Mouse (Mus musculus): Measurements from ENCODE around the gene Frmd4a. TPM values are rescaled to one million over a fixed set of nuclear protein-coding genes. Genes with fewer than 3 reads are reported as not detected.

Gene Frmd4a
- polyA plus RNA-seq, 1 experiment from 2014 or later = 24.2 TPM

DNA sequence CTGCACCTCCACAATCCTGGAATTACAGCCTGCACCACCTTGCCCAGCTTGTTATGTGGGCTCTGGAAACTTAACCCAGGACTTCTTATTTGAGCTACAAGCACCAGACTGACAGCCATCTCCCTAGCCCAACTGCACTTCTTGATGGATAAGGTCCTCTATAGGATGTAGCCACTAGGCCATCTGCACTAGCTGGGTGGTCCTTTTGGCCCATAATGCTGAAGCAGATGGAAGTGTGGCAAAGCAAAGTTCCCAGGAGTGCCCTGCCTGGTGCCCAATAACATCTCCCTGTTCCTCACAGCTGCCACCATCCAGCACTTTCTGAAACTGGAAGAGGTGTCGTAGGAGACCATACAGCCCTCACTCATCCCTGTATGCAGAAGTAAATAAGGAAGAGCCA lies 353.8 kb downstream of the Frmd4a start:
- no peak overlapping the region for H3K4me3 ChIP-seq (ENCODE audit: inconsistent target)
- WGBS (ENCODE audit: missing documents) = 82% methylated on average over 1 of the region's 1 CpGs
- no peaks in the 10 kb centered on the region for H3K79me2 ChIP-seq (ENCODE audit: inconsistent target)
- no peak overlapping the region for H3K27ac ChIP-seq
- H3K36me3 ChIP-seq (ENCODE audit: inconsistent target) = no peaks in the 10 kb centered on the region

DNA sequence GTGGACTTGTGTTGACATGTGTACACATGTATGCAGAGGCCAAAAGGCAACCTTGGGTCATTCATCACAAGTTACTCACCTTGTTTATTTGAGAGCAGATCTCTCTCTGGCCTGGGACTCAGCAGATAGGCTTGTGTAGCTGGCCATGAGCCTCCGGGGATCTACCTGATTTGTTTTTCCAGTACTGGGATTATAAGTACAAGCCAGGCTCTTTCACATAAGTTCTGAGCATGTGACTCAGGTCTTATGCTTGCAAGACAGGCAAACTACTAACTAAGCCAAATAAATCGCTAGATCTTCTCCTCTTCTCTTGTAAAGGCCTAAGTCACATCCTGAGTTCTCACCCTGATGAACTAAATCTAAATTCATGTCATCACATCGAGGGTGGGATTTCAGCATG lies 361.3 kb downstream of the Frmd4a start:
- no peaks in the 10 kb centered on the region for H3K79me2 ChIP-seq (ENCODE audit: inconsistent target)
- H3K4me3 ChIP-seq (ENCODE audit: inconsistent target) = no peak overlapping the region
- H3K27ac ChIP-seq = no peak overlapping the region
- H3K36me3 ChIP-seq (ENCODE audit: inconsistent target) = no peaks in the 10 kb centered on the region
- 87% methylated on average over 3 of the region's 3 CpGs for WGBS (ENCODE audit: missing documents)

DNA sequence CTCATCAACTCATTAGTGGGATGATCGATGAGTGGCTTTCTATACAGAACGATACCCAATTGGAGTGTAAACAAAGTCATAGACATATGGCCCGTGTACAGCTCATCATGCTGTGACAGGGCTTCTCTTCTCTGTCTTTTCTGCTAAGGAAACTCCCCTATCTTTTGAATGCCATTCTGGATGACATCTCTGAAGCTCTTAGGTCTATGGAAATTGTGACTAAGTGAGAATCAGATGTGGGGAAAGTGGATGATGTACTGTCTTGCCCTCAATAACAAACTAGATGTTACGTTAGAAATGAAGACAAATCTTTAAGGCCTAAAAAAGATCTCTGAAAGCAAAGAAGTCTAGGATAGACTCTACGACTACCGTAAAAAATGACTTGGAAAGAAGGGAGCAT lies 362.9 kb downstream of the Frmd4a start:
- H3K79me2 ChIP-seq (ENCODE audit: inconsistent target) = no peaks in the 10 kb centered on the region
- 96% methylated on average over 6 of the region's 6 CpGs for WGBS (ENCODE audit: missing documents)
- no peak overlapping the region for H3K4me3 ChIP-seq (ENCODE audit: inconsistent target)
- H3K36me3 ChIP-seq (ENCODE audit: inconsistent target) = no peaks in the 10 kb centered on the region
- no peak overlapping the region for H3K27ac ChIP-seq

DNA sequence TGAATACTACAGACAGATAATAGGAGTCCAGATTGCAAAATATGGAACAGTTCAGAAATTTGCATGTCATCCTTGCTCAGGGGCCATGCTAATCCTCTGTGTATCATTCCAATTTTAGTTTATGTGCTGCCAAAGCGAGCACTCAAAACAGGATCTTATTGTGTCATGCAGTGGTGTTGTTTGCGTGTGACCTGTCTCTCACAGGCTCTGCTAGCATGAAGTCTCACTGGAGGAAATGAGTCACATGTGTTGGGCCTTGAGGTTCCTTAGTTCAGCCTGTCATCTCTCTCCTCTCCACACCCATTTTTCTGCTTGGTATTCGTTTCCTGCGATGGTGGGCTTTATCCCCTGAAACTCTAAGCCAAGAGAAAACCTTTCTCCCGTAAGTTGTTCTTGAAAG lies 363.4 kb downstream of the Frmd4a start:
- WGBS (ENCODE audit: missing documents) = 83% methylated on average over 5 of the region's 5 CpGs
- H3K4me3 ChIP-seq (ENCODE audit: inconsistent target) = no peak overlapping the region

DNA sequence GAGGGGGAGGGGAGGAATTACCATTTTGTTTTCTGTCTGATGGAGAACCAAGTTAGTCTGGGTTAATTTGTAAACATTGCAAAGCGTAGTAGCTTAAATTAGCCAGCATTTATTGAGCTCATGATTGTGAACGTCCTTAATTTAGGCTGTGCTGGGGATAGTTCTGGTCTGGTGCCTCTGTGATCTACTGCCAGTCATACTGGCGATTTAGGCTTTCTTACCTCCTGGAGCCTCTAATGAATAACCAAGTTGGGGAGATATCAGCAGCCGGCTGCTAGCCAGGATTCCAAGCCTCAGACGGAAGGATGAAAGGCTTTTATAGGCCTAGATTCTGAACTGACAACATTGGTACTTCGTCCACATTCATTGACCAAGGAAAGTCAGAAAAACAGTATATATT lies 369.0 kb downstream of the Frmd4a start:
- Histone ChIP-seq H3K79me2 (ENCODE audit: inconsistent target) (no peaks in the 10 kb centered on the region), H3K4me3 (ENCODE audit: inconsistent target) (no peak overlapping the region), H3K27ac (no peak overlapping the region), H3K36me3 (ENCODE audit: inconsistent target) (no peaks in the 10 kb centered on the region)
- WGBS (ENCODE audit: missing documents) = 99% methylated on average over 6 of the region's 6 CpGs

More for the DNA sequence above, 363.4 kb downstream of the Frmd4a start:
- no peaks in the 10 kb centered on the region for H3K79me2 ChIP-seq (ENCODE audit: inconsistent target)
- H3K27ac ChIP-seq = no peak overlapping the region
- no peaks in the 10 kb centered on the region for H3K36me3 ChIP-seq (ENCODE audit: inconsistent target)

DNA sequence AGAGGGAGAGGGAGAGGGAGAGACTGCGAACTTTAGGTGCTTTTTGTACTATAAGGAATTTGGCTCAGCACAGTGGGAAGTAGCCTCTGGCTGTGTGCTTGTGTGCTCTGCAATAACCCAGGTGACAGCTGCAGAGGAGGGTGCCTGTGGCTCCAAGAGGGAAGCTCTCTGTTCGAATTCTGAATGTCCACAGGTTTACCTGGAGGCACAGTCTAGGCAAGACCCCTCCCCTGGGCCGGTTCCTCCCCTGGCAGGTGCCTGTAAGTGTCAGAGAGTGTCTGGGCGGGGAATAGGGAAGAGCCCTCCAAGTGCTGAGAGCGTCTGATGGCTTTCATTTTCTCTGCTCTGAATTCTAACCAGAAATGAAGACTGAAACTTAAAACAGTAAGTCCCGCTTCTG lies 371.8 kb downstream of the Frmd4a start:
- Histone ChIP-seq H3K27ac (no peak overlapping the region), H3K4me3 (ENCODE audit: inconsistent target) (peak overlapping the region; percentile 20; the same call in 1 of the 2 replicates), H3K79me2 (ENCODE audit: inconsistent target) (no peaks in the 10 kb centered on the region), H3K36me3 (ENCODE audit: inconsistent target) (no peaks in the 10 kb centered on the region)
- WGBS (ENCODE audit: missing documents) = 23% methylated on average over 6 of the region's 6 CpGs

DNA sequence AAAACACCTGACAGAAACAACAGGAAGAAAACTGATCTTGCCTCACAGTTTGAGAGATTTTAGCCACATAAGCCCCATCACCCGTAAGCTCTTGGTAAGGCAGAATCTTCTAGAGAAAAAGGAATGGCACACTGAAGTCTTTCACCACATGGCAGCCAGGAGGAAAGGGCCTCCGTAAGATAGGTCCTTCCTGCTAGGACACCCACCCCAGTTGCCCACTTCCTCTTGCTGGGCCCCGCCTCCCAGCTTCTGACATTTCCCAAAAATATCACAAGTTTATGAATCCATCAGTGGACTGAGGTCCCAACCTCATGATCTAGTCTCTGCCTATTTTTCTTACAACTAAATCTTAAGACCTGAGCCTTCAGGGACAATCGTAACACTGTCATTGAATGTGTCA lies 373.6 kb downstream of the Frmd4a start:
- 29% methylated on average over 4 of the region's 4 CpGs for WGBS (ENCODE audit: missing documents)
- Histone ChIP-seq H3K4me3 (ENCODE audit: inconsistent target) (no peak overlapping the region), H3K79me2 (ENCODE audit: inconsistent target) (no peaks in the 10 kb centered on the region), H3K27ac (peak overlapping the region; percentile 32), H3K36me3 (ENCODE audit: inconsistent target) (no peaks in the 10 kb centered on the region)

DNA sequence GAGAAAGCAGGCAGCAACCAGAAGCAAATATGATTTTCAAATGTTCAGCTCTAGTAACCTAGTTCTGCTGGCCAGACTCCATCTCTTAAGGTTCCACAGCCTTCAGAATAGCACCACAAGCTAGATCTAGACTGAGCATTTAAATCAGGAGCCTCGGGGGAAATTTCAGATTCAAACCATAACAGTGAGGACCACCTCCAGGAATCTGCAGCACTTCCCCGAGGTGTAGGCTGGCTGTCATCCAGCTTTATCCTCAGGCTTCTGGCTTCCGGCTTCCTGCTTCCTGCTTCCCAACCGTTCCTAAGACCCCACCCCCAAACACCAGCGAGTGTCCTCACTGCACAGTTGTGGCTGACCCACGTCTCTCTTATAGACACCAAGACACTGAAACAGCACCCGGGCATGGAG lies 374.2 kb downstream of the Frmd4a start:
- 36% methylated on average over 7 of the region's 7 CpGs for WGBS (ENCODE audit: missing documents)
- H3K27ac ChIP-seq = peak overlapping the region; percentile 32
- no peak overlapping the region for H3K4me3 ChIP-seq (ENCODE audit: inconsistent target)
- no peaks in the 10 kb centered on the region for H3K36me3 ChIP-seq (ENCODE audit: inconsistent target)
- no peaks in the 10 kb centered on the region for H3K79me2 ChIP-seq (ENCODE audit: inconsistent target)

DNA sequence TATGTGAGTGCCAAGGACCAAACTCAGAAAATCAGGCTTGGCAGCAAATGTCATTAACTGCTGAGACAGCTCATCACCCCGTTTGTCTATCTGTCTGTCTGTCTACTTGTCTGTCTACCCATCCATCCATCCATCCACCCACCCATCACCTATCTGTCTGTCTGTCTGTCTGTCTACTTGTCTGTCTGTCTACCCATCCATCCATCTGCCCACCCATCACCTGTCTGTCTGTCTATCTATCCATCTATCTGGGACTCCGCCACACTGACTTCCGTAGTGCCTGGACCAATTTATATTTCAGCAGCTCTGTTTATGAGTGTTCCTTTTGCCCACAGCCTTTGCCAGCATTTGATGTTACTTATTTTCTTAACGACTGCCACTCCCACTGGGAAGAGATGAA lies 375.5 kb downstream of the Frmd4a start:
- 93% methylated on average over 4 of the region's 4 CpGs for WGBS (ENCODE audit: missing documents)

DNA sequence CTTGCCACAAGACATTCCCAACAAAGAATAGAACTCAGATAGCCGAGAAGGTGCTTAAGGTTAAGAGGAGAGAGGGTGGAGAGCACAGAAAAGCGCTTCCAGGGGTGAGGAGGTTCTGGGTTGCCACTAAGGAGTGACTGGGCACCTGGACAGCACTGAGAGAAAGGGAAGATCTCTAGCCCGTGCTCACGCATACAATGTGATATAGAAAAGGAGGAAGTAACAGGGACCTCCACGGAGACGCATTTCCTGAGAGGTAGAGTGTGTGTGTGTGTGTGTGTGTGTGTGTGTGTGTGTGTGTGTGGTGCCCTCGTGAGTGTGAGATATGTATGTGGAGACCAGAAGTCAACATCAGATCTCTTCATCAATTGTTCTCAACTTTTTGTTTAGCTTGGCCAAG lies 377.1 kb downstream of the Frmd4a start:
- H3K4me3 ChIP-seq (ENCODE audit: inconsistent target) = no peak overlapping the region
- H3K36me3 ChIP-seq (ENCODE audit: inconsistent target) = no peaks in the 10 kb centered on the region
- H3K79me2 ChIP-seq (ENCODE audit: inconsistent target) = no peaks in the 10 kb centered on the region
- no peak overlapping the region for H3K27ac ChIP-seq
- 22% methylated on average over 7 of the region's 7 CpGs for WGBS (ENCODE audit: missing documents)

More for the DNA sequence above, 375.5 kb downstream of the Frmd4a start:
- no peak overlapping the region for H3K4me3 ChIP-seq (ENCODE audit: inconsistent target)
- H3K27ac ChIP-seq = no peak overlapping the region
- no peaks in the 10 kb centered on the region for H3K79me2 ChIP-seq (ENCODE audit: inconsistent target)
- H3K36me3 ChIP-seq (ENCODE audit: inconsistent target) = no peaks in the 10 kb centered on the region

DNA sequence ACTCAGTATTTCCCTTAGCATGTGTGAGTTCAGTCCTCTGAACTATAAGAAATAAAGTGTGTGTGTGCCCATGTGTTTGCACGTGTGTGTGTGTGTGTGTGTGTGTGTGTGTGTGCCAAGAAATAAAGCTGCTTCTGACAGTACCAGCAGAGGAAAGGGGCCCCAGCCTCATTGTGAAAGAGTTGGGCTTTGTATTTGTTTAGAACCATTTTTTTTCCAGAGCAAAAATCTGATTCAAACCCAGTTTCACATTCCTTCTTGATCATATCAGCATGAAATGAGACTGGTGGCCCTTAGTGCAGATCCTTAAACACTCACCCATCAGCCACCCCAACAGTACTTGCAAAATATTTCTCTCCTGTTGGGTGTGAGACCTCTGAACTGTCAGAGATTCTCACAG lies 382.2 kb downstream of the Frmd4a start:
- Histone ChIP-seq H3K27ac (no peak overlapping the region), H3K4me3 (ENCODE audit: inconsistent target) (no peak overlapping the region), H3K79me2 (ENCODE audit: inconsistent target) (no peaks in the 10 kb centered on the region), H3K36me3 (ENCODE audit: inconsistent target) (no peaks in the 10 kb centered on the region)
- WGBS (ENCODE audit: missing documents) = 100% methylated on average over 1 of the region's 1 CpGs

DNA sequence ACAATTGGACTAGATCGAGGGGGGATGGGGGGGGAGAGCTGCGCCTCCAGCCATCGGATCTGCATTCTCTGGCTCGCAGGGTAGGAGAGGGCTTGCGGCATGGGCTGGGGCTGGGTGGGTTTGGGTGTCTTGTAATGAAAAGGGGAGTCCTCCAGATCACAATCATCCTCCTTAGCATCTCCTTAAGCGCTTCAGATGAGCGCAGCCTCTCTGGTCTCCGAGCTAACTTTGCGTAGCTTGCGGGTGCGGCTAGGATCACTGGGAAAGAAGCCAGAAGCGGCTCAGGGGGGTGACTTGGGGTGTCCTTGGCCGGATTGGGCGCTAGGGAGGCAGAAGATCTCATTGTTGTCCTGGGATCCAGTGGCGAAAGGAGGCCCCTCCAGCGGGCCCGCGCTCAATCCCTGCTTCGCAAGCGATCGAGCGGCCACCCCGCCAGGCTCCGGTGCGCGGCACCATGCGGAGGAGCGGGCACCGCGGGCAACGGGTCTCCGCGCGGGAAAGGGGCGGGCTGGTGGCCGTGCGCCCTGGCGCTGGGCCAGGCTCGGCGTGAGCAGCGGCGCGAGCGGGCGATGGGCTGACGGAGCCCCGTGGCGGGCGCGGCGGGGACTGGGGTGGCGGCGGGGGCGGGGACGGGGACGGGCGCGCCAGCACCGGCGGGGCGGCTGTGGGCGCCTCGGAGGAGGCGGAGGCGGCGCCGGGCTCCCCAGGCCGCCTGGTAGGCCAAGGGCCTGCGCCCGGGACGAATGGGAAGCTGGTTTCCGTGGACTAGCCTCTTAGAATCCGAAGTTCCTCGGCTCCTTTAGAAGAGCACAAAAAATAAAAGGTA lies 383.5 kb downstream of the Frmd4a start:
- Histone ChIP-seq H3K79me2 (ENCODE audit: inconsistent target) (0 out of 2 replicates have a peak, but pooled peaks cover 5% of the 10 kb centered on the region), H3K27ac (no peak overlapping the region), H3K36me3 (ENCODE audit: inconsistent target) (no peaks in the 10 kb centered on the region), H3K4me3 (ENCODE audit: inconsistent target) (peak overlapping the region; percentile 30)
- WGBS (ENCODE audit: missing documents) = 6% methylated on average over 44 of the region's 74 CpGs

DNA sequence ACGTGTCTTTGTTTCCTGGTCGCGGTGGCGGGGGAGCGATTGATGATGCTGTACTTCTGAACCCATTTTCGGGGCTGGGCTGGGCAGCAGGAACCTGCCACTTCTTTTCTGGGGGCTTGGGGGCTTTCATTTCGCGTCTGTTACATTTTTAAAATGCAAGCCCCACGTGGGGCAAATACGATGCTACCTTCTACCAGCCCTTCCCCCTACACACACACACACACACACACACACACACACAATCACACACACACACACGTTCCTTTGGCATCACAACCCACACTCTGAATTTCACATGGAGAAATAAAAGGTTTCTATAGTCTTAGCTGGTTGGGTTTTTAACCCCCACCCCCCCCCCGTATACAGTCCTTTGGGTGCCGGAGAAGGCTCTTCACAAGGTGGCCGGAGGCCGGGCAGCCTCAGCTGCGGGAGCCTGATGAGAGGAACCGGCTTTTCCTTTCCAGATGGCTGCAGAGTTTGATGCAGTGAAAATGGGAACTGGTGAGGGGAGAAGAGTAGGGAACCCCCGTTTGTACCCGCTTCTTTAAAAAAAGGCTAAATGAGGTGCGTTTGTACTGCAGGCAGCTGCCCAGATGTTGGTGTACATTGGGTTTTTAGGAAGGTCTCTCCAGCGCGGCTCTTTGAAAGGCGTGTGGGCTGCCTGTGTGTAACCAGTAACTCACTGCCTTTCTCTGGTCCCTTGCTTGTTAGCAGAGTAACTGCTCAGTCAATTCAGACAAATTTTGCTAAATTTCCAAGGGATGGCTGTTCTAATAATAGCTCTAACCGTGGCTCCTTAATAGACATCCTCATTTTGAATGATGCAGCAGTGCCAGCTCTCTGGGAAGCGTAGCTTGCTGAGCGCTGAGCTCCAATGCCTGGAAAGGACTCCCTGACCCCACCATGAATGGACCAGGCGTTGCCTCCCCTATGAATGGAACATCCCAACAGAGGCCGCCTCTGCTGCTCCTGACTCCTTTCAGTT lies 384.4 kb downstream of the Frmd4a start:
- no peaks in the 10 kb centered on the region for H3K36me3 ChIP-seq (ENCODE audit: inconsistent target)
- H3K79me2 ChIP-seq (ENCODE audit: inconsistent target) = 0 out of 2 replicates have a peak, but pooled peaks cover 7% of the 10 kb centered on the region
- 10% methylated on average over 26 of the region's 28 CpGs for WGBS (ENCODE audit: missing documents)
- H3K27ac ChIP-seq = no peak overlapping the region
- H3K4me3 ChIP-seq (ENCODE audit: inconsistent target) = peak overlapping the region; percentile 30

DNA sequence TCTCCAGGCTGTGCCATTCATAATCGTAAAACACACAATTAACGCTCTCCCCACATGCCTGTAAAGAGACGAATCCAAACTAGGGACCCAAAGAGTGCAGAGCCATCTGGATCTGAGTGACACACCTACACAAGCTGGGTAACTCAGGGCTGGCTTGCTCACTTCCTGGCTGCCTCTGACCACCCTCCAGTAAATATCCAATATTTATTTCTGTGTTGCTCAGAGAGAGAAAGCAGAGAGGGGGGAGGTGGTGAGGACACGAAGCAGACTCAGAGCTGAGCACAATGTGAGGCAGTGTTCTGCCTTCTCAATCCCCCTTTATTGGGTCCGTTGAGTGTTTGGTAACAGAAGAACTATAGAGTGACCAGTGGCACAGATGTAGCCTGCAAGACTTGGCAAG lies 389.5 kb downstream of the Frmd4a start:
- H3K27ac ChIP-seq = no peak overlapping the region
- no peaks in the 10 kb centered on the region for H3K36me3 ChIP-seq (ENCODE audit: inconsistent target)
- H3K4me3 ChIP-seq (ENCODE audit: inconsistent target) = no peak overlapping the region
- 0 out of 2 replicates have a peak, but pooled peaks cover 7% of the 10 kb centered on the region for H3K79me2 ChIP-seq (ENCODE audit: inconsistent target)
- 93% methylated on average over 5 of the region's 5 CpGs for WGBS (ENCODE audit: missing documents)
